Mouse (Mus musculus): ENCODE measurements around the gene Slc25a31.

GRCm38 (mm10) chr3:40693435-40693834 is 15.2 kb upstream of the Slc25a31 start:
- no peak for TF ChIP-seq POLR2A (IDR thresholded peaks at IDR 0.05; ENCODE audit: low read depth, low read length)
- TF ChIP-seq CTCF (IDR thresholded peaks at IDR 0.05; ENCODE audit: extremely low read depth, insufficient read depth, insufficient read length, insufficient replicate concordance) = no peak

All from spleen, adult 2 months (tissue).